Mouse (Mus musculus) ES-E14 (cell line): ENCODE results near the gene Nav1.

Experiments used
- MAFK ChIP-seq: IDR thresholded peaks from 2 replicates; pipeline ENCODE4 v1.6.1; 2014; ENCODE audit warnings: mild to moderate bottlenecking, low read depth, low read length, inconsistent platforms; ENCODE audit not compliant: insufficient read depth
- ZC3H11A ChIP-seq: IDR thresholded peaks from 2 replicates; pipeline ENCODE4 v1.6.1; 2012; ENCODE audit warnings: low read depth, mild to moderate bottlenecking, inconsistent platforms, low read length, borderline replicate concordance

DNA sequence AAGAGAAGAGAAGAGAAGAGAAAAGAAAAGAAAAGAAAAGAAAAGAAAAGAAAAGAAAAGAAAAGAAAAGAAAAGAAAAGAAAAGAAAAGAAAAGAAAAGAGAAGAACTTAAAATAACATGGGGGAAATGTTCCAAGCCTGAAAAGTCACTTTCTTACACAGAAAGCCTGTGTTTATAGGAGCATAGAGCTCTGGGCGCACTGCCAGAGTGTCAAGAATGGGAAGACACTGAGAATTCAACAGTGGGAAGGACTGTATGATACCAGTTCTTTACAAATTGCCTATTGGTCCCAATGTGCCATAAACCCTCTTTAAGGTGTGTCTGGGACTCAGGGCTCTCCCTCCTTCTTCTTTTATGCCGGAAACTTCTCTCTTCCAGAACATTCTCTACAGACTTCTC, 103.7 kb downstream of the Nav1 start:
- TF ChIP-seq ZC3H11A (no peak), MAFK (no peak)
